Mouse (Mus musculus) bone marrow, adult 2 months (tissue): ENCODE results near the gene Esrrg.

ENCODE experiments used
- CTCF ChIP-seq: fragments of 200-500 bp; IDR thresholded peaks from 2 replicates; pipeline ENCODE4 v1.5.1; 2011; ENCODE audit warnings: low read length, control low read depth; ENCODE audit not compliant: control insufficient read depth, insufficient read depth
- POLR2A ChIP-seq: fragments of 200-500 bp; IDR thresholded peaks from 2 replicates; pipeline ENCODE4 v1.6.1; 2011; ENCODE audit warnings: low read depth, mild to moderate bottlenecking, control low read depth, low read length, borderline replicate concordance; ENCODE audit not compliant: control insufficient read depth

GRCm38 (mm10) chr1:187902176-187902575 lies 293.6 kb downstream of the Esrrg start:
- TF ChIP-seq CTCF (no peak), POLR2A (no peak)
